Mouse (Mus musculus) hindbrain, embryonic 16.5 days (tissue): ENCODE data around the gene Klhl29. TPM values are rescaled to one million over a fixed set of nuclear protein-coding genes. Genes with fewer than 3 reads are reported as not detected.

Experiments
- ATAC-seq: fragments of 200-750 bp; cut with Nextera tagmentation; 2 replicates; pipeline ENCODE4 v1.8.0; 2017; ENCODE audit warnings: moderate TSS enrichment, moderate library complexity
- H3K27ac ChIP-seq: fragments of 300-500 bp; sonication (generic); 2 replicates; pipeline ENCODE4 v1.5.1; 2014; ENCODE audit warnings: low read depth, mild to moderate bottlenecking, control low read depth, low read length, moderate library complexity
- H3K27me3 ChIP-seq: fragments of 300-500 bp; sonication (generic); replicated peaks from 2 replicates; pipeline ENCODE4 v1.6.1; 2014; ENCODE audit warnings: low read length; ENCODE audit not compliant: control insufficient read depth, insufficient read depth
- H3K36me3 ChIP-seq: fragments of 300-500 bp; sonication (generic); 2 replicates; pipeline ENCODE4 v1.6.1; 2014; ENCODE audit warnings: mild to moderate bottlenecking, low read length, moderate library complexity, mixed read lengths; ENCODE audit not compliant: control insufficient read depth, insufficient read depth
- H3K4me1 ChIP-seq: fragments of 300-500 bp; sonication (generic); 2 replicates; pipeline ENCODE4 v1.6.1; 2014; ENCODE audit warnings: low read depth, low read length; ENCODE audit not compliant: control insufficient read depth, insufficient read depth
- H3K4me2 ChIP-seq: fragments of 300-500 bp; sonication (generic); 2 replicates; pipeline ENCODE4 v1.6.1; 2014; ENCODE audit warnings: mild to moderate bottlenecking, low read length, control low read depth, moderate library complexity
- H3K4me3 ChIP-seq: fragments of 300-500 bp; sonication (generic); 2 replicates; pipeline ENCODE4 v1.5.1; 2014; ENCODE audit warnings: mild to moderate bottlenecking, low read length, control low read depth, moderate library complexity
- H3K9ac ChIP-seq: fragments of 300-500 bp; sonication (generic); 2 replicates; pipeline ENCODE4 v1.6.1; 2014; ENCODE audit warnings: low read depth, mild to moderate bottlenecking, control low read depth, low read length, moderate library complexity
- H3K9me3 ChIP-seq: fragments of 300-500 bp; sonication (generic); 2 replicates; pipeline ENCODE4 v1.6.1; 2014; ENCODE audit warnings: mild to moderate bottlenecking, low read length, moderate library complexity; ENCODE audit not compliant: control insufficient read depth
- WGBS: fragments of 180-500 bp; shearing (Covaris S2); extraction: QIAGEN DNeasy Blood & Tissue Kit; methylation state at CpG from one replicate; pipeline ENCODE4 v1.1.7; 2014; 5-methylcytosine and 5-hydroxymethylcytosine counted together
- polyA plus RNA-seq: library from polyadenylated mRNA; unstranded; fragments of >200 nt; fragmentation: Nextera tagmentation; extraction: Ambion mirVana; gene quantifications from 2 replicates; pipeline ENCODE4 v1.2.1, GENCODE M21; 2015

Klhl29 gene
- polyA plus RNA-seq: 2.3 and 3.4 TPM in 2 replicates

- Histone ChIP-seq H3K9me3 (no peaks in the 10 kb centered on the region), H3K36me3 (no peaks in the 10 kb centered on the region), H3K27ac (peak within 1 kb of the TSS; percentile 95), H3K4me2 (peak within 1 kb of the TSS; percentile 82), H3K4me3 (peak within 1 kb of the TSS; percentile 98), H3K4me1 (peaks cover 6% of the 10 kb centered on the region), H3K27me3 (no peaks in the 10 kb centered on the region), H3K9ac (peak within 1 kb of the TSS; percentile 93)
- peak; percentile 95 for ATAC-seq
- 2% methylated on average over 56 of the region's 66 CpGs for WGBS
Observed at GRCm38 (mm10) chr12:5375616-5376461, at the start of gene Klhl29. Klhl29 (minus strand) TSS chr12:5375682.

- no peak overlapping the region for H3K4me3 ChIP-seq
- no peaks in the 10 kb centered on the region for H3K27me3 ChIP-seq
- H3K9ac ChIP-seq: no peak overlapping the region
- no peak for ATAC-seq
- H3K27ac ChIP-seq: no peak overlapping the region
- no peak overlapping the region for H3K4me2 ChIP-seq
- H3K36me3 ChIP-seq: no peaks in the 10 kb centered on the region
- H3K9me3 ChIP-seq: no peaks in the 10 kb centered on the region
- WGBS: 69% methylated on average over 4 of the region's 4 CpGs
- H3K4me1 ChIP-seq: no peaks in the 10 kb centered on the region
Observed at GRCm38 (mm10) chr12:5425276-5425675, 49.8 kb upstream of the Klhl29 start.

- no peak overlapping the region for H3K4me3 ChIP-seq
- 19% methylated on average over 3 of the region's 3 CpGs for WGBS
- no peak overlapping the region for H3K27ac ChIP-seq
- no peak overlapping the region for H3K4me2 ChIP-seq
- no peaks in the 10 kb centered on the region for H3K27me3 ChIP-seq
- H3K4me1 ChIP-seq: no peaks in the 10 kb centered on the region
- H3K36me3 ChIP-seq: no peaks in the 10 kb centered on the region
- H3K9ac ChIP-seq: no peak overlapping the region
- no peak for ATAC-seq
- H3K9me3 ChIP-seq: no peaks in the 10 kb centered on the region
Observed at GRCm38 (mm10) chr12:5415806-5416205, 40.3 kb upstream of the Klhl29 start.

GRCm38 (mm10) chr12:5413976-5414375 lies 38.5 kb upstream of the Klhl29 start:
- Histone ChIP-seq H3K27ac (no peak overlapping the region), H3K4me2 (no peak overlapping the region), H3K4me3 (no peak overlapping the region), H3K9ac (no peak overlapping the region), H3K36me3 (no peaks in the 10 kb centered on the region), H3K9me3 (no peaks in the 10 kb centered on the region), H3K4me1 (no peaks in the 10 kb centered on the region), H3K27me3 (no peaks in the 10 kb centered on the region)
- no peak for ATAC-seq

GRCm38 (mm10) chr12:5411761-5412537 lies 36.5 kb upstream of the Klhl29 start:
- Histone ChIP-seq H3K4me3 (no peak overlapping the region), H3K9me3 (no peaks in the 10 kb centered on the region), H3K27me3 (no peaks in the 10 kb centered on the region), H3K4me1 (no peaks in the 10 kb centered on the region), H3K36me3 (no peaks in the 10 kb centered on the region), H3K27ac (no peak overlapping the region), H3K4me2 (no peak overlapping the region), H3K9ac (no peak overlapping the region)
- ATAC-seq: no peak
- WGBS: 75% methylated on average over 13 of the region's 13 CpGs

GRCm38 (mm10) chr12:5411346-5411745 lies 35.9 kb upstream of the Klhl29 start:
- no peaks in the 10 kb centered on the region for H3K4me1 ChIP-seq
- 68% methylated on average over 4 of the region's 4 CpGs for WGBS
- no peak overlapping the region for H3K4me3 ChIP-seq
- no peak overlapping the region for H3K4me2 ChIP-seq
- H3K27me3 ChIP-seq: no peaks in the 10 kb centered on the region
- H3K36me3 ChIP-seq: no peaks in the 10 kb centered on the region
- no peaks in the 10 kb centered on the region for H3K9me3 ChIP-seq
- no peak for ATAC-seq
- no peak overlapping the region for H3K9ac ChIP-seq
- H3K27ac ChIP-seq: no peak overlapping the region

- Histone ChIP-seq H3K9me3 (no peaks in the 10 kb centered on the region), H3K27me3 (no peaks in the 10 kb centered on the region), H3K36me3 (no peaks in the 10 kb centered on the region), H3K4me2 (peak overlapping the region; percentile 25), H3K27ac (no peak overlapping the region), H3K4me1 (no peaks in the 10 kb centered on the region), H3K9ac (no peak overlapping the region), H3K4me3 (no peak overlapping the region)
- ATAC-seq: peak; percentile 91
- WGBS: 7% methylated on average over 16 of the region's 16 CpGs
Observed at GRCm38 (mm10) chr12:5410391-5411115, 35.1 kb upstream of the Klhl29 start.

GRCm38 (mm10) chr12:5407175-5407574 lies 31.7 kb upstream of the Klhl29 start:
- H3K36me3 ChIP-seq: no peaks in the 10 kb centered on the region
- no peak overlapping the region for H3K9ac ChIP-seq
- H3K27me3 ChIP-seq: no peaks in the 10 kb centered on the region
- no peak overlapping the region for H3K4me2 ChIP-seq
- 54% methylated on average over 8 of the region's 8 CpGs for WGBS
- no peaks in the 10 kb centered on the region for H3K9me3 ChIP-seq
- H3K4me1 ChIP-seq: no peaks in the 10 kb centered on the region
- H3K4me3 ChIP-seq: no peak overlapping the region
- no peak for ATAC-seq
- no peak overlapping the region for H3K27ac ChIP-seq

- no peaks in the 10 kb centered on the region for H3K27me3 ChIP-seq
- no peak overlapping the region for H3K4me3 ChIP-seq
- WGBS: 65% methylated on average over 5 of the region's 5 CpGs
- H3K4me2 ChIP-seq: no peak overlapping the region
- no peak for ATAC-seq
- no peaks in the 10 kb centered on the region for H3K9me3 ChIP-seq
- no peaks in the 10 kb centered on the region for H3K36me3 ChIP-seq
- no peak overlapping the region for H3K9ac ChIP-seq
- no peak overlapping the region for H3K27ac ChIP-seq
- no peaks in the 10 kb centered on the region for H3K4me1 ChIP-seq
Observed at GRCm38 (mm10) chr12:5397423-5397822, 21.9 kb upstream of the Klhl29 start.
